Mouse (Mus musculus): ENCODE data around the gene Ccrl2.

Gene Ccrl2

DNA sequence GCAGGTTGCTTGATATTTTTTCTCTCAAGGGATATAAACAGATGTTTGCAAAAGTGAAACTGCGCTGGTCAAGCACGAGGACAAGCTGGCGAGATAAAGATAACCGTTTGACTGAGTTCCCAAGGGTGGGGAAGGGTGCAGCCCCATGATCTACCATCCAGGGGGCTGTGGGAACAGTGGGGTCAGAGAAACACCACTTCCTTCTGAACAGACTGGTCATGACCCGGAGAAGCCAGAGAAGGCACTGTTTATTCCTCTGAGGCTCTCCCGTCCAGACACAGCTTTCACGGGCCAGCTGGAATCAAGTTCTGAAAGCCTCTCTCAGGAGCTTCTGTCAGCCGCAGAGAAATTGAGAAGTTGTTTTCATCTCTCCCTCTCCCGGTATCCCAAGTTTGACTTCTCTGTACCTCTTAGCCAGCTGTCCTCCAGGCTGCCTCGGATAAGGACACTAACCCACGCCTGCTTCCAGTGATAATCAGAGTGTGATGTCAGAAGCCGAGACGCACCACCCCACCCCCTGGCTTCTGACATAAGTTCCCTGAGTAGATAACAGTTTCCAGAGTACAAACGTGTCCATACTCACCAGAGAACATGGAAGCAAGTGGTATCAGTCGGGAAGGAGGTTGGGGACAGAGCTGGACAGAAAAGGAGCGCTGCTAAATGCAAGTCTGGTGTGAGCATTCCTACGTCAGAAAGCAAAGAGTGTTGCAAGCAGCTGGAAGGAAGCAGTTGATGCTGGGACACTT lies at the start of gene Ccrl2:
TSS of gene Ccrl2 (minus strand) at position 722 of the 746 bp plus-strand sequence.
- DNase-seq = peak; percentile 37 to 43

DNA sequence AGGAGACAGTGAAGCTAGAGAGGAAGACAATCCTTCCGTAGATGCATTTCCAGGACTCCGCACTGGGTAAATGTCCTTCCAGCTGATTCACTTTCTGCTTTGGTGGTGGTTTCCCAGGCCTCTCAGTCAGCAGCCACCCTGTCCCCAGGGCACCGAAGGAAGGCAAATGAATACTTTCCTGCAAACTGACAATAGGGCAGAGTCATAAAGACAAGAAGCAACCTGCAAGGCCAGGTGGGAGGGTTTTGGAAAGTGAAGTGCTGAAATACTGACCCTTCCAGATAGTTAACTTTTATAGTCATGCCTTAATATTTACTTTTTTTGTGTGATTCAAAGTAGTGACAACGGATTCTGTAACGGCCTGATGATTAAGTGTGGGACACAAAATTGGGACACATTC lies 46.6 kb upstream of the Ccrl2 start:
- no peak for DNase-seq

DNA sequence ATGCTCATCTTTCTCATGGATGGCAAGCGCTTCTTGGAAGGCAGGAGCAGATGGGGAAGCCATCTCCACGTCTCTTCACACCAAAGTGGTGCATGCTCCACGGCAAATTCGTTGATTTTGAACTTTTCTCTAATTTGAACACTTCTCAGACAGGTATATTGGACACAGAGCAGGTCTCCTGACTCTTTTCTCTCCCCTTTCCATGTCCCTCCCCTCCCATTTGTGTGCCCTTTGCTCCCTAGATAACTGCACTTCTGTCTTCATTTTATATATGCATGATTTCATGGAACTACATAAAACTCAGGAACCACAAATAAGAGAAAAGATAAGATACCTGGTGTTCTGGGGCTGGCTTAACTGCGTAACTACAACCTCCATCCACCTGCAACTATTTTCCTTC lies 46.0 kb upstream of the Ccrl2 start:
- no peak for DNase-seq

DNA sequence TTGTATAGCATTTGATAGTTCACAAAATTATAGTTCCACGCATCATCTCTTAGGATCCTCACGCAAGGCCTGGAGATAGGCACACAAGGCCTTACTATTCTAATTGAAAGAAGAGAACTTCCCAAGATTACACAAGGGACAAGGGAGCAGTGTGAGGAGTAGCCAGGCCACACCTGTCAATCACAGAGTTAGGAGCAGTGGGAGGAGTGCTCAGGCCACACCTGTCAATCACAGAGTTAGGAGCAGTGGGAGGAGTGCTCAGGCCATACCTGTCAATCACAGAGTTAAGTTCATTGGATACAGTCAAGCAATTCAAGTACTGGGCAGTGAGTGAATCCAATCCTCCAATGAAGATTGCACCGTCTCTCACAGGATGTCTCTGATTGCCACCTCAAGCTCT lies 43.1 kb upstream of the Ccrl2 start:
- DNase-seq = no peak

DNA sequence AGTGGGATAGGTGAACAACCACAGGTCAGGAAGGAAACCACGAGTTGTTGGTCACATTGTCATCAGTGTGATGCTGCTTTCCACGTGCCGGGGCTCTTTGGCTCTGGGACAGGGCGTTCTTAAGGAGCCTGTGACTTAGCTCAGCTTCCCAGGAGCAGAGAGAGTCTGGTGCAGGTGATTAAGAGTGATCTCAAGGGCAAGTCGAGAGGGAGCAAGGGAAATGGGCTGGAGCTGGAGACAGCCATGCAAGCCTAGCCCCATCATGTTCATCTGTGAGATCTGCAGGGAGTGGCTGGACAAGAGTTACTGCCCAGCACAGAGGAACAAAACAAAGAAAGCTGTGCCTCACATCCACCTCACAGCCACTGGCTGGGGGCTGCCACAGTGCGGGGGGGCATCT lies 40.2 kb upstream of the Ccrl2 start:
- DNase-seq = no peak

DNA sequence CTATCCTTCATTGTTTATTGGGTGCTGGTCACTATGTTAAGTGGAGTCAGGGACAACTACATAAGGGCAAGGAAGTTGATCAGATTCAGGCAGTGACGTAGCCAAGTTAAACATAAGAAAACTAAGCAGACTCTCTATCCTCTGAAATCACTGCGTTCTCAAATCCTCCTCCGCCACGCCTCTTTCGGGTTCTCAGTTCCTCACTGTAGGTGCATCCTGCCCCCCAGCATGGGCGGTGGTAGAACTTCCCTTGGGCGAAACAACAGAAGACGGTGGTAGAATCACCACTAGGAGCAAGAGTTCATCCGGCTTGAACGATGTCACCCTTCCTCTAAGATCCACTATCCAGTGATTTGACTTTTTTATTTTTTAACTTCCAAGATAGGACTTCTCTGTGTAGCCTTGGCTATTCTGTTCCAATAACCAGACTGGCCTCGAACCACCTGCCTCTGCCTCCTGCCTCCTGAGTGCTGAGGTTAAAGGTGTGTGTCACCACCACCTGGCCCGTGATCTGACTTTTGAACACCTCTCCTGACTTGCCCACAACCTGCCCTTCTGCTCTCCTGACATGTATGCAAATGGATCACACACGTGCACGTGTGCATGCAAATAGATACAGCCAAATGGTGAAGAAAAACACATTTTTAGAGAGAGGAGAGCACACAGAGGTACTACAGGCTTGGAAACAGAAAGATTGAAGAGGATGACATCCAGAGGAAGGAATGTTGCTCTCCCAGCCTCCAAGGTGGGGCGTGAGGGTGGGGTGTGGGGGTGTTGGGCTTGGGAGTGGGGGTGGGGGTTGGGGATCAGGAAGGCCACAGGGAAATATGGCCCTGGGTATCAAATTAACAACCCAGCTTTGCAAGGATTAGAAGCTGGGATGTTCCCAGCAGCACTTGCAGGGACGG lies 39.4 kb upstream of the Ccrl2 start:
- no peak for DNase-seq

DNA sequence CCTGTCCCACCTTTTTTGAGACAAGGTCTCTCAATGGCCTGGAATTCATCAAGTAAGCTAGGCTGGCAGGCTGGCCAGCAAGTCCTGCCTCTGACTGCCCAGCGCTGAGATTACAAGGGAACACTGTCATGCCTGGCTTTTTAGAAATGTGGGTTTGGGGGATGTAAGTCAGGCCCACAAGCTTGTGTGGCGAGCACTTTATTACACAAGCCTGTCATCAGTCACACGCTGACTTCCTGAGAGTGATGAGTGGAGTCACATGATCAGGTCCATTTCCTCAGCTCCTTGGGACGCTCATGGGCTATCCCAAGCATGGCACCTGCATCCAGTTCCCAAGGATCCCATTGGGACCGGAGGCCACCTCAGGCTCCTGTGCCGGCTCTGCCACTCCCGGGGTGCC lies 38.4 kb upstream of the Ccrl2 start:
- no peak for DNase-seq

DNA sequence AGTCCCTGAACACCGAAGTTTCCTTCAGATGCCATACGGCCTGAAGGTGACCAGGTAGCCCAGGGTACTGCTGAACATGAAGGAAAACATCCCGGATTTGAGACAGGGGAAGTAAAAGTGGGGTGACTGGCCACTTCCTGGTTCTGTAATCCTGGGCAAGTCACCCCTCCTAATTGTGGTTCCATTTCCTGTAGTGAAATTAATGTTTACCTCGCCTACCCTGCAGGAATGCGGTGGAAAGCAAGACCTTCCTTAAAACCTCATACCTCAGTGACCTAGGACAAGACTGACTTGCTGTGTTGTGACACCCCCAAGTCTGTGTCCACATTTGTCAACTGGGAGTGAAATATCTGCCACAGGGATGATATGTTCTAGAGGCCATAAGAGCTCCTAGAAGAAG lies 37.3 kb upstream of the Ccrl2 start:
- DNase-seq = no peak

DNA sequence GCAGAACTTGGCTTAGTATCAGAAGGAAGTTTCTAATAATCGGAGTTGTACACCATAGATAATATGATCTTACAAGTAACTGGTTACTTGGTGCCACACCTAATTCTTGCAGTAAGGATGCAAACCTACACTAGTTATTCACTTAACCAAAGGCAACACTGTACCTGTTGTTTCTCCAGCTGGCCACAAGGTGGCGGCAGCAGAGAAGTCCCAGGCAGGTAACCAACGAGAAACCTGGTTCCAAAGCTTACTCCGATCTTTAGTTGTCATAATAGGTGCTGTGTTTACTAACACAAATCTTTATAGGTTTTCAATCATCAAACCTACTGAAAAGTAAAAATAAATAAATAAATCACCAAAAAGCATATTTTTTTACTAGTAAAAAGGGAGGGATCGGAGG lies 35.8 kb upstream of the Ccrl2 start:
- peak; percentile 62 to 65 for DNase-seq

DNA sequence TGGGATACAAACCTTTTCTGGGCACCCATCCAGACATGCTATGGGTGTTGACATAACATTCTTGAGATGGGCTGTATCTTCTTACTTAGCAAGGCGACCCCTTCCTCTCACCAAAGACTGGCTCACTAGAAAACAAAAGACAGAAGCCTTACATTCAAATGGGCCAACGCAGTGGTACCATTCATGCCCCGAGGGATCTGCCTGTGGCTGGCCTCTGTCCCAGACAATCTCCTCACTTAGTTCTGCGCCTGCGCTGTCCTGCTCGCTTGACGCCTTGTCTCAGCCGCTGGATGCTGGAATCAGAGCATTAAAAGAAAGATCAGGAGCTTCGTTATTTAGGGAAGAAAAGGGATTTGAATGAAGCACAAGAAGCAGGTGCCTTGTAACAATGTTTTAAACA lies 35.3 kb upstream of the Ccrl2 start:
- no peak for DNase-seq

DNA sequence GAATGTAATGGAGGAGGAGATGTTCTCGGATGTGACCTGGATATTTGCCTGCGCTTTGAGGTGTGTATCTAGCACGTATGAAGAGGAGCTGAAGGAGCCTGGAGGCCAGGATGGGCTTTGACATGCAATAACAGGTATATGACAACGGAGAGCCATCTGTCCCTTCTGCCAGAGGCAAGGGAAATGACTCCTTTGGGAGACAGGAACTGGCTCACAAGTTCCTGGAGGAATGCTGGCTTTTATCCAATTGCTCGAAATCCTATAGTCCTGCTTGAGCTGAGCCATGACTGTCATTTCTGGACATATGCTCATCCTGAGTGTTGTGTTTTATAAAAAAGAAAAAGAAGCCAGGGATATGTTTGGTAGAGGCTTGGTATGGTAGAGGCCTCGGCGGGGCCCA lies 31.6 kb upstream of the Ccrl2 start:
- DNase-seq = no peak

DNA sequence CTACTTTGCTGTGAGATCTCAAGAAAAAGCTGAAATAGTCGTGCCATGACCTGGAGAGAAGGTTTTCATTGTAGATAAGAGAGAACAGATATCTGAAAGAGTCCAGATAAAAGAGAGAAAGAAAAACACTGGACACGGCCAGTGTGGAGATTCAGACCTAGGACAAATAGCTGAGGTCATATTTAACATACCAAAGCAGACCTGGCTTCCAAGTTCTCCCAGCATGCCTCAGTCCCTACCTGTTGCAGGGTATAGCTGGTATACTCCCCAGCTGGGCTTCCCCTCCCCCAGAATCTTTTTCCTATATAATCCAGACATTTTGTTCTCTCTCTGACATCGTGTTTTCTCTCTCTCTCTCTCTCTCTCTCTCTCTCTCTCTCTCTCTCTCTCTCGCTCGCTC lies 30.6 kb upstream of the Ccrl2 start:
- no peak for DNase-seq

DNA sequence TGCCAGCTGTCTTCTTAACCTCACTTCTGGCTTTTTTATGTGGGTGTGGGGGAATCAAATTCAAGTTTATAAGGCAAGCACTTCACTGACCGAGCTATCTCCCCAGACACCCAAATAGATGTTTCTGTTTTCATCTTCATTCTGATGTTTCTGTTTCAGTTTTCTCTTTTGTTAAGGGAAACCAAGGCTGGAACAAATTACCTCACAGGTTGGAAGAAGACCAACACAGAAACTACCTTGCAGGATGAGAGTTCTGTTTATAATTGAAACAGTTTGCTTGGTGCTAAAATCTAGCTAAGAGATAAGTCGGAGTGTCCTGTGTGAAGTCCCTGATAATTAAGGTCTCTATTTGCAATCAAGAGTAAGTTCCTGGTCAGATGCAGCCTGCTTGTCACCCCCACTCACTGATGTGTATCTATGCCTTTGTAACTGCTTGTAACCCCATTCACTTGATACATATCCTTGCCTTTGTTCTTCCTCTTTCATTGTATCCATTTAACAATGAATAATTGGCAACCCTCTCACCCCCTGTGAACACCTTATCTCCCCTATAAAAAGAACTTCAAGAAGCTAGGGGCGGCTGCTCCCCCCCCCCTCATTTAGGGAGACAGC lies 29.8 kb upstream of the Ccrl2 start:
- DNase-seq = no peak

DNA sequence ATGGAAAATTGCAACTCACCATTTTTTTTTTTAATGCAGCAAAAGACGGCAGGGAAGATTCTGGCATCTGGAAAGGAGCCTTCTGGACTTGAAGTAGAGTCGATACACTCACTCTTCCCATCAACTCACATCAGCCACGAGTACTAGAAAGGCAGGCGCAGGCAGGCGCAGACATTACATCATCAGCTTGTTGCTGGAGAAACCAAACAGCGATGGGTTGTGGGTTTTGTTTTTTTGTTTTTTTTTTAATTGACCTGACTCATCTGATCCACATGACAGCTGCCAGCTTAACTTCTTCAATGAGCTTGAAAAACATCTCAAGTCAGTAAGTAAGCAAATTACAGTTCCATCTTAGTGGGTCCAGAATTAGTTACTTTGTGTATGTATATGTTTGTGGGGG lies 28.8 kb upstream of the Ccrl2 start:
- no peak for DNase-seq

DNA sequence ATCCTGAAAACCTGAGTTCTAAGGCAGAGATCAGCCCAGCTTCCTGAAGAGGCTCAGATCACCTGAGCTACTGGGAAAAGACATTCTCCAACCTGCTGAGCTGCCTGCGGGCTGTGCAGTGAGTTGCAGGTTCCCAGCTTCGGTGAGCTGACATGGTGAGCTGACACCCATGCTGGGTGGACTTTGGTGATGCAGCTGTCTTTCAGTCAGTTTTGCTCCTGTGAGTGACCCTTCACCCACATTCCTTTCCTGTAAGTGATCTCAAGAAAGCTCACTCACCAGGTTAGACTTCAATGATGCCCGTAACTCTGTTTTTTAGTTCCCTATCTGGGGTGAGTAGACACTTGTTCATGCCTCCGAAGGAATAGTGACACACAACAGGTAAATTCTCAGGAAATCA lies 28.0 kb upstream of the Ccrl2 start:
- no peak for DNase-seq

DNA sequence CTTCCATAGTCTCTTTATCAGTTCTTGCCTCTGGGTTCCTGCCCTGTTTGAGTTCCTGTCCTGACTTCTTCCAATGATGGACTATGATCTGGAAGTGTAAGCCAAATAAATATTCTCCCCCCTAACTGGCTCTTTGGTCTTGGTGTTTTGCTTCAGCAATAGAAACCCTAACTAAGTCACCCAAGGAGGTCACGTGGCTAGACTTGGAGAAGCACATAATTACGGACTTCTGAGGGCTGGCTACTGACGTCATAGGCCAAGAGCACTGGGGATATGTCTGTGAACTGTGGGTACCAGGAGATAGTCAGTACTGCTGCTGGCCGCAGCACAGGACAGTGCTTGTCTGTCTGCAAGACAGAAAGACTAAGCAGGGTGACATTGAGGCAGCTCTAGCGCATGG lies 24.4 kb upstream of the Ccrl2 start:
- DNase-seq = no peak

DNA sequence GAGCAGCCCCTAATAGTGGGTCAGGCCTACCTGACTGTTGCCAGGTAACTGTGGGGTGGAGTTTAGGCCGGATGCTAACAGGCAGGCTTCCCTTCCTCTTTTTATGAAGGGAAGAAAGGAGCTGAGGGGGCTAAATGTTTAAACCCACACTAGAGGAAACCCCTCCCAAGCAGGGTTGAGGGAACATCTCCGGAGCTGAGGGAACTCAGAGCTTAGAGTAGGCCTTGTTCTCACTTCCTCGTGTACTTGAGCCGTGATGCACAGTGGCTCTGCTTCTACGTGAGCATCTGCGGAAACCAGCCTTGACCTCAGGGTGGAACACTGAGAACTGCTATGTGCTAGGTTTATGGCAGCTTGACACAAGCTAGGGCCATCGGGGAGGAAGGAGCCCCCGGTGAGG lies 23.5 kb upstream of the Ccrl2 start:
- no peak for DNase-seq

DNA sequence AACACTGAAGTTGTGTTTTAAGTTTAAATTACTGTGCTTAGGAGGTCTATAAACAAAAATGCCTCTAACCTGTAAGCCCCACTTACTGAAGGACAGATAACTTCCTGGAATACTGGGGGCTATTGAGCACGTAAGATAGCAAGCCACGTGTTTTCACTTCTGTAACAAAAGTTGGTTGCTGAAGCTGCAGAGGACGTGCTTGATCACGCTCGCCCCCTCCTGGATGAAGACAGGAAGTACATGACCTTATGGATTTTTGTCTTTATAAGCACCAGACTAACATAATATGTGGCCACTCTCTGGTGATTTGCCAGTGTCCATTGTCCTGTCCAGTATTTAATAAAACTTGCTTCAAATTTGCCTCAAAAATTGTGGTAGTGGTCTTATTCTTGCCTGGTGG lies 20.4 kb upstream of the Ccrl2 start:
- peak; percentile 41 to 43 for DNase-seq

DNA sequence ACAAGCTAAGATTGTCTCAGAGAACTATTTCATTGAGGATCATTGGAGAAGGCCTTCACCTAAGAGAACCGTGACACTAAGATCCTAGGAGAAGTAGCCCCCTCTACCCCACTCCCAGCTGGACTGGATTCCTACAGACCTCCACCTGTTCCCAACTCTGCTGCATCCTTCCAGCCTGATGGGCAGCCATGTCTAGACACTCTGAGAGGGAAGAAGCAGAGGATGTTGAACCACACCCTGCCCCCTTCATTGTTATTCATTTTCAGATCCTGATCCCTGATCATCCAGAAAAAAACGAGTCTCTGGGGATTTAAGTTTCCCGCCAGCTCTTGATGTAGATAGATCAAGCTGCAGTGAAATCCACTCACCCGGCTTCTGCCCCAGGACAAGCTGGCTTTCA lies 15.7 kb upstream of the Ccrl2 start:
- DNase-seq = no peak

DNA sequence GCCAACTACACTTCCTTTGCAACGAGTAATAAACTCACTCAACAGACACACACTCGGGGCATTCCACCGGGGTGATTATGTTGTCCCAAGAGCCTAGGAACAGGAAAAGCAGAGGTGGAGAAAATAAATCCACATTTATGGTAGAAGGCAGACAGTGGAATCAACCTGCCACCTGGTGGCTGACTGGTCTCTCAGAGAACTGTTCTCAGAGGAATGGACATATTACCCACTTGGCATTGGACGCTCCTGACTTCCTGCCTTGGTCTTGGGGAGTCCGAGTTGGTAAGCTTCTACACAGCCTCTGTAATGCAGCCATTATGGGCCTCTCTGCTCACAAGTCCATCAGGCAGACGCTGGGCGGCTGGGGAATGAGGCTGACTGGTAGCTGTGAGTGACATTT lies 14.9 kb upstream of the Ccrl2 start:
- DNase-seq = peak; percentile 7 to 16

DNA sequence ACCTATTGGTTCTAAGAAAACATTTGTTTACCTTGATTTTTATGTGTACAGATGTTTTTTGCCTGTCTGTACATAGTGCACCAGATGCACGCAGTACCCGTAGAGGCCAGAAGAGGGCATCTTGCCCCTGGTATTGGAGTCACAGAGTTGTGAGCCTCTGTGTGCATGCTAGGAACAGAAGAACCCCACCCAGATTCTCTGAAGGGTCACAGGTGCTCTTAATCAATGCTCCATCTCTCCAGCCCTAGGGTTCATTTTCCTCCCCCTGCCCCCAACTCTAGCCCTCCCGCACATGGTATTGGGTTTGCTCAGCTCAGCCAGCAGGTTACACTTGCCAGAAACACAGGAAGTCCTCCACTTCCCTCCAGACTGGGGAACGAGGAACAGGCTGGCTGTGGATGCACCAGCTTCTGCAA lies 13.2 kb upstream of the Ccrl2 start:
- peak; percentile 71 for DNase-seq

DNA sequence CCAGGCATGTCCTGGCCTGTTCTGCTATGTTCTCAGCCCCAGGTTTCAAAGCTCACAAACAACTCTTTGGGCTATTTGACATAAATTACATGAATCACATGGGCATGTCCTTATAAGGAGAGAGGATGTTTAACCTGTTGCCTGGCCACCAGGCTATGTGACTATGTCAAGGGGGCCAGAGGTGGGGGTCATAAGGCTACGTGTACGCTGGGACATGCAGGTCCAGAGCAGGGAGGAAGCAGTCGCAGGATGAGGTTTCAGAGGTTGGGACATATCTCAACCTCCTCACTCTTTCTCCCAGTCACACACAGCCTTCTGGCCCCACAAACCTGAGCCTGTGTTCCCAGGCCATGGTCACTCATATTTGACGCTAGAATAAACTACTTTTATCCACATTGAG lies 9.7 kb upstream of the Ccrl2 start:
- DNase-seq = no peak

DNA sequence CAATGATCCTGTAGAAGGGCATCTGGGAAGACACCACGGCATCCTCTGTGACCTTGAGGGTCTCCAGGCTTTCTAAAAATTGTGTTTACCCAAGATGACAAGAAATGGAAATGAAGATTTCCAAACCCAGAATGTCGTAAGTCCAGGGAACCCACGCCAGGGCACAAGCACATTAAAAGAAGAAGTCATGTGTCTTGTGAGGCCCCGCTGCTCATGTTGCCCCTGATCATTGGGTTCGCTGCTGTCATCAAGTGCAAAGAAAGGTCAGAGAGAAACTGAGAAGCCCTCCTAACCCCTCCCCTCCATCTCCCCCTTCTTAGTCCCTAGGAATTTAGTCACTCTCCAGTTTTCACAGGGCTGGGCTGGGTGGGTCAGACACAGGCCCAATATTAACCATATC lies 5.5 kb upstream of the Ccrl2 start:
- DNase-seq = no peak
